Mouse (Mus musculus): ENCODE data around the gene St3gal3. TPM values are rescaled to one million over a fixed set of nuclear protein-coding genes. Genes with fewer than 3 reads are reported as not detected.

St3gal3 gene
- polyA plus RNA-seq (2014; fragmentation: Nextera tagmentation; extraction: Ambion mirVana) = 5.2 and 6.9 TPM in 2 replicates

GRCm38 (mm10) chr4:118134485-118135365 lies at the start of gene St3gal3:
Gene St3gal3 (minus strand): TSS chr4:118134914.
- Histone ChIP-seq H3K4me3 (ENCODE audit: low read depth, low read length) (peak within 1 kb of the TSS; percentile 79), H3K36me3 (ENCODE audit: control insufficient read depth, insufficient read depth, low read length) (peaks cover 19% of the 10 kb centered on the region), H3K9ac (ENCODE audit: low read depth, low read length) (peak within 1 kb of the TSS; percentile 79), H3K27me3 (ENCODE audit: control insufficient read depth, insufficient read depth, low read length) (no peaks in the 10 kb centered on the region), H3K27ac (ENCODE audit: low read depth, low read length) (peak within 1 kb of the TSS; percentile 30), H3K4me2 (peak within 1 kb of the TSS; percentile 78), H3K9me3 (replicated peaks; ENCODE audit: control insufficient read depth, low read length) (no peaks in the 10 kb centered on the region), H3K4me1 (ENCODE audit: control insufficient read depth, insufficient read depth, low read length) (no peaks in the 10 kb centered on the region; the same call in 1 of the 2 replicates)
- ATAC-seq (replicated peaks; ENCODE audit: insufficient number of reproducible peaks, low FRiP score, low TSS enrichment) = peak; percentile 98
- under 1% methylated on average over 83 of the region's 84 CpGs for WGBS (ENCODE audit: insufficient replicate concordance)

DNA sequence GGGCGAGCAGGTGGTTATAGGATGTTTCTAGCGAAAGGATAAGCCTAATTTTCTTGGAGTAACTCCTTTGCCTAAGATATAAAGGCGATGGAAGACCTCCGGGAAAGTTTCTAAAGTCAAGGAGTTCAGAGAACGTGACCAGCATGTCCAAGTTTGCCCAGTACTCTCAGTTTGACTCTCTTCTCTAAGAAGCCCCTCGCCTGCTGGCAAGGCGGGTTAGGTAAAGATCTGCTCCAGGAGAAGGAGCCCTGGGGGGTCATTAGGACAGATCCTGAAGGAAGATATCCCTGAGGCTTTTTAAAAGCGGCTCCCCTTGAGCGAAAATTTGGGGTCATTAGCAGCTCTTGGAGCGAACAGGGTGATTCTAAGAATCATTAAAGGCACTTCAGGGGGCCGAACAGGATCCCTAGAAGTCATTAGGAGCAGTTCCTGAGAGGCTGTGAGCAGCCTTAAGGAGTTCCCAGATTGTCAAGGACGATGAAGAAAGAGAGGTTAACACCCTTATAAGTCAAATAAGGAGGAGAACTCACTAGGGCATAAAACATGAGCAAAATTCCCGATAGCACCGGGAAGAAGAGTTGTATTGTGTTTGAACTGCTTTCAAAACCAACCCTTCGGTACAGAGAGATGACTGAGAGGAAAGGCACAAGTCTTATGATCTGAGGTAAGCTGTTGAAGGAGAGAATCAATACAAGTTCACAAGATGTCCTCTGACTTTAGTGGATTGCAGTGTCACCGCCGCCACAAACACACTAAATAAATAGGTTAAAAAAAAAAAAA lies 45.8 kb upstream of the St3gal3 start:
- Histone ChIP-seq H3K27ac (ENCODE audit: low read depth, low read length) (peak overlapping the region; percentile 89), H3K4me1 (ENCODE audit: control insufficient read depth, insufficient read depth, low read length) (peaks cover 9% of the 10 kb centered on the region), H3K9ac (ENCODE audit: low read depth, low read length) (peak overlapping the region; percentile 76), H3K36me3 (ENCODE audit: control insufficient read depth, insufficient read depth, low read length) (peaks cover 16% of the 10 kb centered on the region), H3K9me3 (replicated peaks; ENCODE audit: control insufficient read depth, low read length) (no peaks in the 10 kb centered on the region), H3K4me3 (ENCODE audit: low read depth, low read length) (peak overlapping the region; percentile 86), H3K4me2 (peak overlapping the region; percentile 74), H3K27me3 (ENCODE audit: control insufficient read depth, insufficient read depth, low read length) (no peaks in the 10 kb centered on the region)
- no peak for ATAC-seq (replicated peaks; ENCODE audit: insufficient number of reproducible peaks, low FRiP score, low TSS enrichment)
- WGBS (ENCODE audit: insufficient replicate concordance) = 14% methylated on average over 17 of the region's 17 CpGs

GRCm38 (mm10) chr4:118179467-118180300 lies 45.0 kb upstream of the St3gal3 start, which contains the start of gene Kdm4a:
Gene Kdm4a (minus strand): TSS chr4:118180043.
- H3K27me3 ChIP-seq (ENCODE audit: control insufficient read depth, insufficient read depth, low read length) = no peaks in the 10 kb centered on the region
- H3K4me3 ChIP-seq (ENCODE audit: low read depth, low read length) = peak within 1 kb of the TSS; percentile 86
- under 1% methylated on average over 38 of the region's 38 CpGs for WGBS (ENCODE audit: insufficient replicate concordance)
- H3K4me1 ChIP-seq (ENCODE audit: control insufficient read depth, insufficient read depth, low read length) = peaks cover 9% of the 10 kb centered on the region
- peak within 1 kb of the TSS; percentile 88 for H3K9ac ChIP-seq (ENCODE audit: low read depth, low read length)
- H3K9me3 ChIP-seq (replicated peaks; ENCODE audit: control insufficient read depth, low read length) = no peaks in the 10 kb centered on the region
- peaks cover 24% of the 10 kb centered on the region for H3K36me3 ChIP-seq (ENCODE audit: control insufficient read depth, insufficient read depth, low read length)
- H3K4me2 ChIP-seq = peak within 1 kb of the TSS; percentile 81
- H3K27ac ChIP-seq (ENCODE audit: low read depth, low read length) = peak within 1 kb of the TSS; percentile 95
- peak; percentile 100 for ATAC-seq (replicated peaks; ENCODE audit: insufficient number of reproducible peaks, low FRiP score, low TSS enrichment)

DNA sequence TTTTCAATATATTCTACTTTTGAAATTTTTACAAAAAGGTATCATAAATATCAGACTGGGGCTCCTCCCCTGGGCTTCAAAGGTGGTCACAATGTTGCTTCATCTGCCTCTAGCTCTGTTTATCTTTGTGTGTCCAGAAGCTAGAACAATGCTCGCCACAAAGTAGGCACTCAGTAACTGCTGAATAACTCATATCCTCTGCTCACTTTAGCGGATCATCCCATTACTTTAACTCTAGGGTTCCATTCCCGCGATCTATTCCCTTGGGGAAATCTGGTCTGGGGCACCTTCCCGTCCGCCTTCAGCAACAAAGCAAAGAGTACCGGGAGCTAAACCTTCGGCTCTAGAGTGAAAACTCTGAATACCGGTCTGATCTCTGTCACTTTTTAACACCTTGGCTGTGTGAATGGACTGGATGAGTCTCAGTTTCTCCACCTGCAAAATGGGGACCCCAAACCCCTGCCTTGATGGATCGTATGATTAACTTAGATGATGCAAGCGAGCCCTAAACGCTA lies 44.3 kb upstream of the St3gal3 start:
- Histone ChIP-seq H3K9me3 (replicated peaks; ENCODE audit: control insufficient read depth, low read length) (no peaks in the 10 kb centered on the region), H3K4me2 (peak overlapping the region; percentile 81), H3K27ac (ENCODE audit: low read depth, low read length) (peak overlapping the region; percentile 95; the same call in 1 of the 2 replicates), H3K4me3 (ENCODE audit: low read depth, low read length) (peak overlapping the region; percentile 86), H3K9ac (ENCODE audit: low read depth, low read length) (peak overlapping the region; percentile 88), H3K36me3 (ENCODE audit: control insufficient read depth, insufficient read depth, low read length) (peaks cover 30% of the 10 kb centered on the region), H3K27me3 (ENCODE audit: control insufficient read depth, insufficient read depth, low read length) (no peaks in the 10 kb centered on the region), H3K4me1 (ENCODE audit: control insufficient read depth, insufficient read depth, low read length) (peaks cover 9% of the 10 kb centered on the region)
- no peak for ATAC-seq (replicated peaks; ENCODE audit: insufficient number of reproducible peaks, low FRiP score, low TSS enrichment)
- WGBS (ENCODE audit: insufficient replicate concordance) = 1% methylated on average over 12 of the region's 12 CpGs

GRCm38 (mm10) chr4:118172461-118172860 lies 37.7 kb upstream of the St3gal3 start:
- no peak overlapping the region for H3K27ac ChIP-seq (ENCODE audit: low read depth, low read length)
- no peaks in the 10 kb centered on the region for H3K27me3 ChIP-seq (ENCODE audit: control insufficient read depth, insufficient read depth, low read length)
- H3K4me3 ChIP-seq (ENCODE audit: low read depth, low read length) = no peak overlapping the region
- WGBS (ENCODE audit: insufficient replicate concordance) = 91% methylated on average over 12 of the region's 12 CpGs
- H3K9me3 ChIP-seq (replicated peaks; ENCODE audit: control insufficient read depth, low read length) = no peaks in the 10 kb centered on the region
- H3K4me2 ChIP-seq = no peak overlapping the region
- ATAC-seq (replicated peaks; ENCODE audit: insufficient number of reproducible peaks, low FRiP score, low TSS enrichment) = no peak
- H3K9ac ChIP-seq (ENCODE audit: low read depth, low read length) = no peak overlapping the region
- no peaks in the 10 kb centered on the region for H3K4me1 ChIP-seq (ENCODE audit: control insufficient read depth, insufficient read depth, low read length)
- peaks cover 85% of the 10 kb centered on the region for H3K36me3 ChIP-seq (ENCODE audit: control insufficient read depth, insufficient read depth, low read length)

- Histone ChIP-seq H3K36me3 (ENCODE audit: control insufficient read depth, insufficient read depth, low read length) (peaks cover 87% of the 10 kb centered on the region), H3K4me2 (no peak overlapping the region), H3K27me3 (ENCODE audit: control insufficient read depth, insufficient read depth, low read length) (no peaks in the 10 kb centered on the region), H3K27ac (ENCODE audit: low read depth, low read length) (no peak overlapping the region), H3K4me1 (ENCODE audit: control insufficient read depth, insufficient read depth, low read length) (no peaks in the 10 kb centered on the region), H3K9ac (ENCODE audit: low read depth, low read length) (no peak overlapping the region), H3K4me3 (ENCODE audit: low read depth, low read length) (no peak overlapping the region), H3K9me3 (replicated peaks; ENCODE audit: control insufficient read depth, low read length) (no peaks in the 10 kb centered on the region)
- no peak for ATAC-seq (replicated peaks; ENCODE audit: insufficient number of reproducible peaks, low FRiP score, low TSS enrichment)
- 81% methylated on average over 9 of the region's 9 CpGs for WGBS (ENCODE audit: insufficient replicate concordance)
Measured at GRCm38 (mm10) chr4:118171006-118171405, 36.3 kb upstream of the St3gal3 start.

DNA sequence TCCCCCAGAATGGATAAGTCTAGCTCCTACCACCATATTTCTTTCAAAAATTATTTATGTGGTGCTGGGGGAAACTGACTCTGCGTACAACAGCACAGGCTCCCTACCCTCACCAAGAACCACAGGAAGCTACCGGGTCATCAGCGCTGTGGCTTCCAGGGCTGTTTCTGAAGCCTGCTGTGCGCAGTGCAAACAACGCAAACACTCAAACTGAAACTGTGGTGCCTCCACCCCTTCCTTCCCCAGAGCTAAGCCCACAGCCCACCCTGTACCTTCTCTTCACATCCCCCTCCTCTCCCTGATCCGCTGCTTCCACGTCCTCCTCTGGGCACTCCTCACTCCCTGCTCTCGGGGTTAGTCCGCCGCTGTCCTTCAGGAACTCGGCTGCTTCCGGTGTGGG lies 27.4 kb upstream of the St3gal3 start:
- 94% methylated on average over 12 of the region's 12 CpGs for WGBS (ENCODE audit: insufficient replicate concordance)

GRCm38 (mm10) chr4:118157666-118158065 lies 23.0 kb upstream of the St3gal3 start:
- no peak for ATAC-seq (replicated peaks; ENCODE audit: insufficient number of reproducible peaks, low FRiP score, low TSS enrichment)
- no peak overlapping the region for H3K27ac ChIP-seq (ENCODE audit: low read depth, low read length)
- H3K9me3 ChIP-seq (replicated peaks; ENCODE audit: control insufficient read depth, low read length) = peaks cover 3% of the 10 kb centered on the region; the same call in 1 of the 2 replicates
- 97% methylated on average over 3 of the region's 3 CpGs for WGBS (ENCODE audit: insufficient replicate concordance)
- peaks cover 65% of the 10 kb centered on the region for H3K36me3 ChIP-seq (ENCODE audit: control insufficient read depth, insufficient read depth, low read length)
- H3K27me3 ChIP-seq (ENCODE audit: control insufficient read depth, insufficient read depth, low read length) = no peaks in the 10 kb centered on the region
- H3K4me1 ChIP-seq (ENCODE audit: control insufficient read depth, insufficient read depth, low read length) = no peaks in the 10 kb centered on the region
- H3K4me3 ChIP-seq (ENCODE audit: low read depth, low read length) = no peak overlapping the region
- no peak overlapping the region for H3K9ac ChIP-seq (ENCODE audit: low read depth, low read length)
- no peak overlapping the region for H3K4me2 ChIP-seq

More for the DNA sequence above, 27.4 kb upstream of the St3gal3 start:
- no peak for ATAC-seq (replicated peaks; ENCODE audit: insufficient number of reproducible peaks, low FRiP score, low TSS enrichment)
- no peak overlapping the region for H3K9ac ChIP-seq (ENCODE audit: low read depth, low read length)
- no peak overlapping the region for H3K4me2 ChIP-seq
- H3K4me1 ChIP-seq (ENCODE audit: control insufficient read depth, insufficient read depth, low read length) = no peaks in the 10 kb centered on the region
- H3K9me3 ChIP-seq (replicated peaks; ENCODE audit: control insufficient read depth, low read length) = peaks cover 3% of the 10 kb centered on the region; the same call in 1 of the 2 replicates
- peaks cover 82% of the 10 kb centered on the region for H3K36me3 ChIP-seq (ENCODE audit: control insufficient read depth, insufficient read depth, low read length)
- H3K27ac ChIP-seq (ENCODE audit: low read depth, low read length) = no peak overlapping the region
- no peak overlapping the region for H3K4me3 ChIP-seq (ENCODE audit: low read depth, low read length)
- no peaks in the 10 kb centered on the region for H3K27me3 ChIP-seq (ENCODE audit: control insufficient read depth, insufficient read depth, low read length)

All from heart, embryonic 11.5 days (tissue).